Mouse (Mus musculus) heart, adult 10 weeks (tissue): ENCODE data around the gene Btbd16. TPM values are rescaled to one million over a fixed set of nuclear protein-coding genes. Genes with fewer than 3 reads are reported as not detected.

Source experiments
- polyA plus RNA-seq: library from polyadenylated mRNA; stranded (reverse); fragments of 350-450 nt; fragmentation: Illumina TruSeq; extraction: RNeasy Lipid Tissue Mini Kit (QIAGEN cat#74804); gene quantifications from one replicate; pipeline ENCODE4 v1.2.3, GENCODE M21; 2014; ENCODE audit warnings: low read depth, low replicate concordance

Gene Btbd16
- 0.21 TPM for polyA plus RNA-seq

GRCm38 (mm10) chr7:130773914-130774630, at the start of gene Btbd16:
TSS of gene Btbd16 (plus strand) at chr7:130774069.

GRCm38 (mm10) chr7:130865613-130866591, 92.0 kb downstream of the Btbd16 start, which contains the start of gene Plekha1:
TSS of gene Plekha1 (plus strand) at chr7:130865756.

Other genes with a start within 250 kb of the Btbd16 start
- gene Nsmce4a, start 201.0 kb upstream of the Btbd16 start, polyA plus RNA-seq, result 65.4 TPM
- gene Tacc2, start 196.6 kb upstream of the Btbd16 start, polyA plus RNA-seq, result 267 TPM
- 43.4 TPM for gene Plekha1, start 91.7 kb downstream of the Btbd16 start, polyA plus RNA-seq
- gene Htra1, start 162.0 kb downstream of the Btbd16 start, polyA plus RNA-seq, result 88.7 TPM